In the genomic region with DNA sequence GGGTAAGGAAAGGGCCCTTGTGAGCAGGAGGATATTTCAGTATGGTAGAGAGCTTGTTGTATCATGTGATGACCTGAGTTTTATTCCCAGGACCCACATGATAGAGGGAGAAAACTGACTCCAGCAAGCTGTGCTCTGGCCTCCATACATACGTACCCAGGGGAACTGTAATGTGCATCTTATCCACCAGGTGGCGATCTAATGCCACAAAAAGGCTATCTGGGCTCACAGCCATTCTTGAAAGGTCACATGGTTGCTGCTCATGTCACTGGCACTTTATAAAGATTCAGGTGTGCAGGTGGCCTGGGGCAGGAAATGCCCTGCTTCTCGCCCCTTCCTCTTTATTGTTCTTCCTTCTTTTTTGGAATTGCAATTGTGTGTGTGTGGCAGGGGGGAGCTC, we compare ENCODE assay signal across 8 mouse cellular contexts. TPM values are rescaled to one million over a fixed set of nuclear protein-coding genes. Genes with fewer than 3 reads are reported as not detected.
A peak's percentile ranks its signal among the peaks of the same experiment; 100 is the strongest.
DNase-seq lines count a peak whose midpoint lies in the region; ATAC-seq and TF ChIP-seq lines count a peak whose summit lies in the region.

No protein-coding gene starts in this region.

- H3K36me3 ChIP-seq in ES-E14 (ENCODE audit: control insufficient read depth, insufficient read depth, low read length, poor library complexity, severe bottlenecking) = no peaks in the 10 kb centered on the region
- no peaks in the 10 kb centered on the region for H3K36me3 ChIP-seq in forebrain, embryonic 10.5 days (replicated peaks)
- no peaks in the 10 kb centered on the region for H3K36me3 ChIP-seq in heart, postnatal 0 days (replicated peaks; ENCODE audit: control insufficient read depth, insufficient read depth, low read length)
- no peaks in the 10 kb centered on the region for H3K36me3 ChIP-seq in lung, embryonic 16.5 days (ENCODE audit: control insufficient read depth, insufficient read depth, low read length)

- ATAC-seq in heart, postnatal 0 days (ENCODE audit: insufficient read depth, low read depth) = peak; percentile 70; the same call in 1 of the 2 replicates
- peak; percentile 51; the same call in 1 of the 2 replicates for ATAC-seq in lung, embryonic 16.5 days (ENCODE audit: low read depth)

- in situ Hi-C loops in ES-E14 (cut with MboI; ENCODE audit: low sequenced_read_pairs in 2 of 2, unreplicated experiment in 2 of 2) = loop anchor here in 1 of 2 experiments (10.0 kb wide), 1 partner anchor 313 kb away; no protein-coding TSS in a partner anchor

- 0 out of 2 replicates have a peak, but pooled peaks cover 6% of the 10 kb centered on the region for H3K27me3 ChIP-seq in forebrain, embryonic 10.5 days (ENCODE audit: poor library complexity, severe bottlenecking)
- H3K27me3 ChIP-seq in heart, postnatal 0 days (ENCODE audit: control insufficient read depth, insufficient read depth, low read length) = no peaks in the 10 kb centered on the region
- no peaks in the 10 kb centered on the region; the same call in 1 of the 2 replicates for H3K27me3 ChIP-seq in lung, embryonic 16.5 days (ENCODE audit: control insufficient read depth, insufficient read depth, low read depth, low read length)

- H3K4me2 ChIP-seq in heart, postnatal 0 days (ENCODE audit: low read depth, low read length) = no peak overlapping the region
- H3K4me2 ChIP-seq in lung, embryonic 16.5 days (ENCODE audit: low read depth, low read length) = no peak overlapping the region

- H3K9ac ChIP-seq in ES-E14 (ENCODE audit: insufficient read depth, low read depth, low read length, poor library complexity, severe bottlenecking) = no peak overlapping the region
- H3K9ac ChIP-seq in heart, postnatal 0 days (replicated peaks; ENCODE audit: low read depth, low read length) = no peak overlapping the region
- no peak overlapping the region for H3K9ac ChIP-seq in lung, embryonic 16.5 days (ENCODE audit: low read length)

- H3K27ac ChIP-seq in ES-E14 (ENCODE audit: insufficient read depth, low read depth, low read length, poor library complexity, severe bottlenecking) = no peak overlapping the region
- no peak overlapping the region for H3K27ac ChIP-seq in forebrain, embryonic 10.5 days
- H3K27ac ChIP-seq in heart, postnatal 0 days (ENCODE audit: low read depth) = no peak overlapping the region
- no peak overlapping the region for H3K27ac ChIP-seq in layer of hippocampus, adult 2 months
- no peak overlapping the region for H3K27ac ChIP-seq in lung, embryonic 16.5 days (ENCODE audit: low read length)

- peak; percentile 96 for TF ChIP-seq CTCF in heart, postnatal 0 days (IDR thresholded peaks at IDR 0.05; ENCODE audit: low read depth)
- TF ChIP-seq CTCF in layer of hippocampus, adult 2 months (conservative IDR thresholded peaks at IDR 0.05) = peak; percentile 99

- H3K4me3 ChIP-seq in ES-E14 (ENCODE audit: insufficient read depth in 1 of 2, low read depth in 1 of 2, low read length in 2 of 2, poor library complexity in 1 of 2, severe bottlenecking in 1 of 2) = no peak overlapping the region
- H3K4me3 ChIP-seq in forebrain, embryonic 10.5 days = no peak overlapping the region
- H3K4me3 ChIP-seq in heart, postnatal 0 days (ENCODE audit: low read depth, low read length) = no peak overlapping the region
- H3K4me3 ChIP-seq in layer of hippocampus, adult 2 months = no peak overlapping the region
- no peak overlapping the region for H3K4me3 ChIP-seq in lung, embryonic 16.5 days (ENCODE audit: low read length)

- peaks cover 2 to 5% of the 10 kb centered on the region in 2 experiments; a peak in 2 of 4 replicates for H3K4me1 ChIP-seq in ES-E14 (ENCODE audit: control insufficient read depth in 2 of 2, insufficient read depth in 2 of 2, low read length in 2 of 2, poor library complexity in 1 of 2)
- peaks cover 6% of the 10 kb centered on the region for H3K4me1 ChIP-seq in forebrain, embryonic 10.5 days
- H3K4me1 ChIP-seq in heart, postnatal 0 days (ENCODE audit: control insufficient read depth, insufficient read depth) = no peaks in the 10 kb centered on the region
- no peaks in the 10 kb centered on the region for H3K4me1 ChIP-seq in lung, embryonic 16.5 days (replicated peaks; ENCODE audit: control insufficient read depth, insufficient read depth, low read length)

- no peak for TF ChIP-seq EP300 in heart, postnatal 0 days (IDR thresholded peaks at IDR 0.05; ENCODE audit: low read depth)

- H3K9me3 ChIP-seq in ES-E14 (ENCODE audit: control insufficient read depth, insufficient read depth, low read depth, low read length) = no peaks in the 10 kb centered on the region
- no peaks in the 10 kb centered on the region for H3K9me3 ChIP-seq in forebrain, embryonic 10.5 days
- no peaks in the 10 kb centered on the region for H3K9me3 ChIP-seq in heart, postnatal 0 days (replicated peaks; ENCODE audit: control insufficient read depth, low read length)
- no peaks in the 10 kb centered on the region for H3K9me3 ChIP-seq in lung, embryonic 16.5 days (ENCODE audit: control insufficient read depth, low read length)

- DNase-seq in ES-E14 (ENCODE audit: low read depth, low spot score) = peak; percentile 84
- DNase-seq in brain, adult 2 months (ENCODE audit: low read depth, low spot score) = peak; percentile 90
- DNase-seq in forebrain, embryonic 10.5 days (ENCODE audit: extremely low spot score, low spot score) = peak; percentile 80
- DNase-seq in heart, postnatal 0 days (ENCODE audit: low spot score) = peak; percentile 81
- DNase-seq in layer of hippocampus, adult 2 months (ENCODE audit: low spot score in 2 of 2) = peak; percentile 74 to 87
- DNase-seq in retina, postnatal 1 day = peak; percentile 87
- peak; percentile 76 for DNase-seq in urinary bladder, postnatal 25 days (ENCODE audit: low spot score)

- WGBS in forebrain, embryonic 10.5 days = 13% methylated on average over 3 of the region's 3 CpGs
- 8% methylated on average over 3 of the region's 3 CpGs for WGBS in heart, postnatal 0 days
- WGBS in lung, embryonic 16.5 days = 6% methylated on average over 3 of the region's 3 CpGs

TF ChIP-seq in ES-E14, 5 proteins besides CTCF, POLR2A, EP300 and RAD21:
- TF ChIP-seq ZC3H11A (IDR thresholded peaks at IDR 0.05; ENCODE audit: borderline replicate concordance, low read depth, low read length) = peak; percentile 95
- TF ChIP-seq ZNF384 (IDR thresholded peaks at IDR 0.05; ENCODE audit: low read depth, low read length) = no peak
TF ChIP-seq in ES-E14: peak in this region for 1.

RNA-seq across cellular contexts. Expression of gene Gli2, which starts 34.1 kb away (rescaled TPM):
- 9.8 and 12.2 TPM in 2 replicates for total RNA-seq in ES-E14 (2012; rRNA removed)
- 12.9 and 13.0 TPM in 2 replicates for polyA plus RNA-seq in forebrain, embryonic 10.5 days (2016; fragmentation: Nextera tagmentation; extraction: Ambion mirVana)
- total RNA-seq in heart, postnatal 0 days (2014; rRNA removed; ENCODE audit: low replicate concordance) = 5.2 and 14.7 TPM in 2 replicates
- 0.60 and 0.93 TPM in 2 replicates for polyA plus RNA-seq in heart, postnatal 0 days (2015; fragmentation: Nextera tagmentation; extraction: Ambion mirVana)
- 1 to 10 TPM; 4.6 to 4.8 TPM for total RNA-seq in layer of hippocampus, adult 2 months (2021)
- polyA plus RNA-seq in lung, embryonic 16.5 days (2015; fragmentation: Nextera tagmentation; extraction: Ambion mirVana) = 5.6 and 6.3 TPM in 2 replicates
